Mouse (Mus musculus) liver, postnatal 0 days (tissue): Measurements from ENCODE around the gene Ebi3.

Experiments
- CTCF ChIP-seq: sonication (generic); IDR thresholded peaks from 2 replicates; pipeline ENCODE4 v1.5.1; 2016; ENCODE audit warnings: antibody characterized with exemption, low read depth
- EP300 ChIP-seq: IDR thresholded peaks from 2 replicates; pipeline ENCODE4 v1.6.1; 2016; ENCODE audit warnings: antibody characterized with exemption, low read depth, mild to moderate bottlenecking

DNA sequence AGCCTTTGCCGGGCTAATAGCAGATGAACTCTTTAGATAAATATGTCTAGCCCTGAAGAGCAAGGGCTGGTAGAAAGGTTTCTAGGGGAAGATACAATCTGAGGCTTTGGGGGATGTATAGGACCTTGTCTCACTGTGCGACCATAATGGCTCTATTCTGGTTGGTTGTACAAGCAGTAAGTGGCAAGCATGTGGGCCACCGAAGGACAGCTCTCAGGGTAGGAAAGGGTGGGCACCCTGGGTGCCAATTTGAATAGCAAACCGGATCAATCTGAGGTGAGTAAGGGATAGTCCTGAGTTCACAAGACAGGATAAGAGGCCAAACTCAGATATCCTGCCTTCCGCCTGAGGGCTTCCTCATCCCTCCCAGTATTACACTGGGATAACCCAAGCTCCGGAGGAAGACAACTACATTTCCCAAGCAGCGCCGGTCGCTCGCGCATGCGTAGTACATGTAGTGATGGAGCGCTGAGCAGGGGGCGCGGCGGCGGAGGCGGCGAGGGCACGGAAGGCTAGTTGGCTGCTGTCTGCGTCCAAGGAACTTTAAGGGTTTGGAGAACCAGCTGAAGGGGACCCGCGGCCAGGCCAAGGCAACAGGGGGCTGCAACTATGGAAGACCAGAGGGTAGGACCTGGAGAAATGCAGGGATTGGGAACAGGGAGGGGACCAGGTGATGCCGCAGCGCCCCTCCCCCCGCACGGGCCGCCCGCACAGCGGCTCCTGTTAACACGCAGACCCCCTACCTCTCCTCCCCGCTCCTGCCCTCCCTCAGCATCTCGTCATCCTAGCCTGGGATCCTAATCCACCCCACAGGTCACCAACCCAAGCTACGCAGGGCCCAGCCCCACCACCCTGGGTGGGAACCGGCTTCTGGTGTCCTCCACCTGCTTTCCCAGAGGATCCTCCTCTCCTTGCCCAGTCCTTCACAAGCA lies 33.9 kb downstream of the Ebi3 start, which contains the start of gene Fsd1:
- TF ChIP-seq CTCF (no peak), EP300 (no peak)
